Mouse (Mus musculus): ENCODE data around the gene Tdpoz3.
"Not testable (repeated sequence)": the region's sequence is repeated elsewhere in the genome, so short reads cannot be mapped to it uniquely, and the experiment has no call there.

Gene Tdpoz3

GRCm38 (mm10) chr3:93825720-93826119, at the start of gene Tdpoz3:
Gene Tdpoz3 (plus strand): TSS chr3:93826020.
- DNase-seq: not testable (repeated sequence)

GRCm38 (mm10) chr3:93796098-93796497, 29.7 kb upstream of the Tdpoz3 start, which contains the start of gene Tdpoz4:
Gene Tdpoz4 (plus strand): TSS chr3:93796398.
- not testable (repeated sequence) for DNase-seq

GRCm38 (mm10) chr3:93813341-93813740, 12.5 kb upstream of the Tdpoz3 start:
- DNase-seq: not testable (repeated sequence)

- not testable (repeated sequence) for DNase-seq
Measured at GRCm38 (mm10) chr3:93858957-93859356, 33.1 kb downstream of the Tdpoz3 start.

GRCm38 (mm10) chr3:93870635-93871034, 44.8 kb downstream of the Tdpoz3 start:
- DNase-seq: not testable (repeated sequence)

Data from spleen, adult 18-20 months (tissue).